Mouse (Mus musculus): ENCODE results near the gene Slfn3. TPM values are rescaled to one million over a fixed set of nuclear protein-coding genes. Genes with fewer than 3 reads are reported as not detected.
"Not testable (repeated sequence)": the region's sequence is repeated elsewhere in the genome, so short reads cannot be mapped to it uniquely, and the experiment has no call there.

Slfn3 gene
- 0.65 and 0.68 TPM in 2 replicates for polyA plus RNA-seq (2015; fragmentation: Nextera tagmentation; extraction: Ambion mirVana)

- no peaks in the 10 kb centered on the region for H3K27me3 ChIP-seq
- no peak within 1 kb of the TSS for H3K9ac ChIP-seq
- ATAC-seq (ENCODE audit: low FRiP score, low read depth) = no peak
- H3K4me1 ChIP-seq = no peaks in the 10 kb centered on the region
- H3K4me2 ChIP-seq (replicated peaks) = peak within 1 kb of the TSS; percentile 22
- H3K36me3 ChIP-seq = no peaks in the 10 kb centered on the region
- H3K9me3 ChIP-seq = no peaks in the 10 kb centered on the region
- no peak within 1 kb of the TSS for H3K27ac ChIP-seq
- H3K4me3 ChIP-seq = no peak within 1 kb of the TSS
- WGBS = 63% methylated on average over 12 of the region's 12 CpGs
These were observed at the start of gene Slfn3 for GRCm38 (mm10) chr11:83191134-83191893. Slfn3 (plus strand) TSS chr11:83191330.

- H3K4me2 ChIP-seq (replicated peaks); H3K27me3 ChIP-seq; H3K4me1 ChIP-seq; H3K4me3 ChIP-seq; H3K27ac ChIP-seq; ATAC-seq (ENCODE audit: low FRiP score, low read depth); H3K36me3 ChIP-seq; H3K9ac ChIP-seq; H3K9me3 ChIP-seq: not testable (repeated sequence)
- no CpG with 5 or more reads among the region's 1 CpGs for WGBS
These were observed 42.2 kb upstream of the Slfn3 start for GRCm38 (mm10) chr11:83148939-83149338.

GRCm38 (mm10) chr11:83174948-83175539, 16.1 kb upstream of the Slfn3 start, which contains the start of gene Slfn4:
Slfn4 (plus strand) TSS chr11:83175186.
- H3K9ac ChIP-seq = no peak within 1 kb of the TSS
- H3K4me1 ChIP-seq = no peaks in the 10 kb centered on the region
- no peaks in the 10 kb centered on the region for H3K36me3 ChIP-seq
- H3K9me3 ChIP-seq = no peaks in the 10 kb centered on the region
- H3K27me3 ChIP-seq = no peaks in the 10 kb centered on the region
- no peak within 1 kb of the TSS for H3K27ac ChIP-seq
- H3K4me2 ChIP-seq (replicated peaks) = no peak within 1 kb of the TSS
- WGBS = 88% methylated on average over 12 of the region's 12 CpGs
- no peak for ATAC-seq (ENCODE audit: low FRiP score, low read depth)
- H3K4me3 ChIP-seq = no peak within 1 kb of the TSS

- Histone ChIP-seq H3K4me3 (no peak overlapping the region), H3K36me3 (no peaks in the 10 kb centered on the region), H3K9ac (no peak overlapping the region), H3K4me1 (no peaks in the 10 kb centered on the region), H3K9me3 (no peaks in the 10 kb centered on the region), H3K4me2 (replicated peaks) (peak overlapping the region; percentile 22; the same call in 1 of the 2 replicates), H3K27ac (no peak overlapping the region), H3K27me3 (no peaks in the 10 kb centered on the region)
- no peak for ATAC-seq (ENCODE audit: low FRiP score, low read depth)
- WGBS = 53% methylated on average over 3 of the region's 3 CpGs
These were observed 871 bp downstream of the Slfn3 start for GRCm38 (mm10) chr11:83192001-83192400.

- Histone ChIP-seq H3K4me3 (no peak overlapping the region), H3K4me1 (no peaks in the 10 kb centered on the region), H3K36me3 (no peaks in the 10 kb centered on the region), H3K4me2 (replicated peaks) (no peak overlapping the region), H3K9me3 (no peaks in the 10 kb centered on the region), H3K27me3 (no peaks in the 10 kb centered on the region), H3K27ac (no peak overlapping the region), H3K9ac (no peak overlapping the region)
- ATAC-seq (ENCODE audit: low FRiP score, low read depth) = no peak
These were observed 13.9 kb downstream of the Slfn3 start for GRCm38 (mm10) chr11:83205002-83205401.

GRCm38 (mm10) chr11:83216119-83216518, 25.0 kb downstream of the Slfn3 start:
- no peaks in the 10 kb centered on the region for H3K27me3 ChIP-seq
- 71% methylated on average over 1 of the region's 1 CpGs for WGBS
- ATAC-seq (ENCODE audit: low FRiP score, low read depth) = no peak

GRCm38 (mm10) chr11:83221328-83221877, 30.3 kb downstream of the Slfn3 start:
- no peak for ATAC-seq (ENCODE audit: low FRiP score, low read depth)
- Histone ChIP-seq H3K9me3 (no peaks in the 10 kb centered on the region), H3K4me3 (no peak overlapping the region), H3K9ac (no peak overlapping the region), H3K36me3 (no peaks in the 10 kb centered on the region), H3K27ac (no peak overlapping the region), H3K27me3 (no peaks in the 10 kb centered on the region), H3K4me2 (replicated peaks) (no peak overlapping the region), H3K4me1 (no peaks in the 10 kb centered on the region)
- 77% methylated on average over 1 of the region's 1 CpGs for WGBS

More at GRCm38 (mm10) chr11:83216119-83216518, 25.0 kb downstream of the Slfn3 start:
- Histone ChIP-seq H3K4me1 (no peaks in the 10 kb centered on the region), H3K4me2 (replicated peaks) (no peak overlapping the region), H3K27ac (no peak overlapping the region), H3K4me3 (no peak overlapping the region), H3K9ac (no peak overlapping the region), H3K9me3 (no peaks in the 10 kb centered on the region), H3K36me3 (no peaks in the 10 kb centered on the region)

- no peaks in the 10 kb centered on the region for H3K27me3 ChIP-seq
- H3K4me1 ChIP-seq = no peaks in the 10 kb centered on the region
- H3K4me2 ChIP-seq (replicated peaks) = no peak overlapping the region
- H3K9ac ChIP-seq = no peak overlapping the region
- no peak for ATAC-seq (ENCODE audit: low FRiP score, low read depth)
- H3K27ac ChIP-seq = no peak overlapping the region
- no peaks in the 10 kb centered on the region for H3K36me3 ChIP-seq
- 78% methylated on average over 7 of the region's 7 CpGs for WGBS
- no peak overlapping the region for H3K4me3 ChIP-seq
- H3K9me3 ChIP-seq = no peaks in the 10 kb centered on the region
These were observed 32.2 kb downstream of the Slfn3 start for GRCm38 (mm10) chr11:83223367-83223766.

- H3K27ac ChIP-seq = not testable (repeated sequence)
- WGBS = 73% methylated on average over 5 of the region's 5 CpGs
These were observed 32.7 kb downstream of the Slfn3 start for GRCm38 (mm10) chr11:83223793-83224192.

GRCm38 (mm10) chr11:83224217-83224616, 33.1 kb downstream of the Slfn3 start:
- Histone ChIP-seq H3K4me2 (replicated peaks) (no peak overlapping the region), H3K9ac (no peak overlapping the region), H3K27me3 (no peaks in the 10 kb centered on the region), H3K4me1 (no peaks in the 10 kb centered on the region), H3K27ac (no peak overlapping the region), H3K36me3 (no peaks in the 10 kb centered on the region), H3K4me3 (no peak overlapping the region), H3K9me3 (no peaks in the 10 kb centered on the region)
- ATAC-seq (ENCODE audit: low FRiP score, low read depth) = no peak
- WGBS = 85% methylated on average over 9 of the region's 9 CpGs

More at GRCm38 (mm10) chr11:83223793-83224192, 32.7 kb downstream of the Slfn3 start:
- H3K9me3 ChIP-seq; H3K4me1 ChIP-seq; H3K36me3 ChIP-seq; H3K4me2 ChIP-seq (replicated peaks); ATAC-seq (ENCODE audit: low FRiP score, low read depth); H3K9ac ChIP-seq; H3K27me3 ChIP-seq; H3K4me3 ChIP-seq: not testable (repeated sequence)

- Histone ChIP-seq H3K36me3 (no peaks in the 10 kb centered on the region), H3K4me2 (replicated peaks) (no peak overlapping the region), H3K9me3 (no peaks in the 10 kb centered on the region), H3K4me3 (no peak overlapping the region), H3K27me3 (no peaks in the 10 kb centered on the region), H3K4me1 (no peaks in the 10 kb centered on the region), H3K27ac (no peak overlapping the region), H3K9ac (no peak overlapping the region)
- ATAC-seq (ENCODE audit: low FRiP score, low read depth) = no peak
- 72% methylated on average over 3 of the region's 3 CpGs for WGBS
These were observed 33.6 kb downstream of the Slfn3 start for GRCm38 (mm10) chr11:83224750-83225149.

- H3K9me3 ChIP-seq = no peaks in the 10 kb centered on the region
- no peak overlapping the region for H3K4me2 ChIP-seq (replicated peaks)
- no peaks in the 10 kb centered on the region for H3K27me3 ChIP-seq
- H3K27ac ChIP-seq = no peak overlapping the region
- no peaks in the 10 kb centered on the region for H3K4me1 ChIP-seq
- 87% methylated on average over 9 of the region's 9 CpGs for WGBS
- no peak for ATAC-seq (ENCODE audit: low FRiP score, low read depth)
- no peaks in the 10 kb centered on the region for H3K36me3 ChIP-seq
- H3K4me3 ChIP-seq = no peak overlapping the region
- H3K9ac ChIP-seq = no peak overlapping the region
These were observed 34.3 kb downstream of the Slfn3 start for GRCm38 (mm10) chr11:83225371-83225960.

All from limb, embryonic 13.5 days (tissue).